Comparison of ENCODE assay signal across 44 mouse cellular contexts in the genomic region with DNA sequence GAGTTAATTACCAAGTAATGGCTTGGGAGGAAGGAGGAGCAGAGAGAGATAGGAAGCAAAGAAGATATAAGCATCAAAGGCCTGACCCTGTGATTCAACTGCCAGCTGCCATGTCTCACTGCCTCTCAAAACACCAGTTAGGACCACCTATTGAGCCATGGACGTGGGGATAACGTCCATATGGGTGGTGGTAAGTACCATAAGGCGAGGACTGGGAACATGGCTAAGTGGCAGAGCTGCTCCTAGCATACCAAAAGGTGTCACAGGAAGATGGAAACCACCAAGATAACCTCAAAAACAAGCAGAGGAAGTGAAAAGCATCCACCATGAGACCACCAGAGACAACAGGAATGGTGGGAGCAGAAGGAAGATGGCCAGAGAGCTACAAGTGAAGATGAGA. TPM values are rescaled to one million over a fixed set of nuclear protein-coding genes. Genes with fewer than 3 reads are reported as not detected.
"Had no signal": no experiment of that assay in that cellular context is flagged by ENCODE, and none has a peak within 500 bp of the region (broad histone marks: within the 10 kb centered on the region; RNA-seq: fewer than 3 reads in every experiment).

No protein-coding gene starts in this region.

- DNase-seq: left cerebral cortex, postnatal 4 days; liver; liver, embryonic 13.5 days; liver, postnatal 0 days; lung, adult 18-20 months; lung, adult 2 months; lung, embryonic 14.5 days; lung, postnatal 14 days; lung, postnatal 36 days; lung, postnatal 4 days; midbrain, embryonic 14.5 days had no signal

- H3K4me3 ChIP-seq: limb, embryonic 10.5 days; limb, embryonic 12.5 days; limb, embryonic 13.5 days; limb, embryonic 15.5 days; liver, embryonic 12.5 days; liver, embryonic 13.5 days; liver, embryonic 15.5 days; lung, embryonic 15.5 days; megakaryocyte, embryonic 14.5 days; midbrain, embryonic 10.5 days; midbrain, embryonic 12.5 days; midbrain, embryonic 13.5 days; midbrain, embryonic 15.5 days; neural tube, embryonic 12.5 days; neural tube, embryonic 13.5 days had no signal

- H3K4me2 ChIP-seq: limb, embryonic 12.5 days; limb, embryonic 13.5 days; limb, embryonic 15.5 days; liver, embryonic 11.5 days; liver, embryonic 12.5 days; liver, embryonic 13.5 days; liver, embryonic 15.5 days; lung, embryonic 14.5 days; lung, embryonic 15.5 days; midbrain, embryonic 11.5 days; midbrain, embryonic 12.5 days; midbrain, embryonic 13.5 days; midbrain, embryonic 15.5 days; neural tube, embryonic 12.5 days; neural tube, embryonic 13.5 days had no signal

- H3K4me1 ChIP-seq: limb, embryonic 10.5 days; limb, embryonic 12.5 days; limb, embryonic 13.5 days; midbrain, embryonic 10.5 days; midbrain, embryonic 12.5 days; midbrain, embryonic 13.5 days; midbrain, embryonic 15.5 days; neural tube, embryonic 12.5 days; neural tube, embryonic 13.5 days had no signal

- H3K27me3 ChIP-seq: limb, embryonic 12.5 days; limb, embryonic 13.5 days; limb, embryonic 15.5 days; liver, embryonic 12.5 days; liver, embryonic 13.5 days; liver, embryonic 15.5 days; lung, embryonic 15.5 days; megakaryocyte, embryonic 14.5 days; midbrain, embryonic 12.5 days; midbrain, embryonic 13.5 days; midbrain, embryonic 15.5 days; neural tube, embryonic 12.5 days; neural tube, embryonic 13.5 days had no signal

- H3K9ac ChIP-seq: limb, embryonic 12.5 days; limb, embryonic 13.5 days; limb, embryonic 15.5 days; liver, embryonic 12.5 days; liver, embryonic 13.5 days; liver, embryonic 14.5 days; liver, embryonic 15.5 days; liver, postnatal 0 days; lung, embryonic 14.5 days; lung, embryonic 15.5 days; midbrain, embryonic 12.5 days; midbrain, embryonic 13.5 days; midbrain, embryonic 15.5 days; neural tube, embryonic 12.5 days; neural tube, embryonic 13.5 days had no signal

- H3K9me3 ChIP-seq: limb, embryonic 10.5 days; limb, embryonic 12.5 days; limb, embryonic 13.5 days; limb, embryonic 15.5 days; liver, embryonic 12.5 days; liver, embryonic 13.5 days; liver, embryonic 15.5 days; lung, embryonic 15.5 days; megakaryocyte, embryonic 14.5 days; midbrain, embryonic 10.5 days; midbrain, embryonic 12.5 days; midbrain, embryonic 13.5 days; midbrain, embryonic 15.5 days; neural tube, embryonic 12.5 days; neural tube, embryonic 13.5 days had no signal

- H3K27ac ChIP-seq: limb, embryonic 10.5 days; limb, embryonic 12.5 days; limb, embryonic 13.5 days; limb, embryonic 15.5 days; liver, embryonic 12.5 days; liver, embryonic 13.5 days; liver, embryonic 14.5 days; liver, embryonic 15.5 days; lung, embryonic 15.5 days; macrophage; midbrain, embryonic 10.5 days; midbrain, embryonic 13.5 days; midbrain, embryonic 15.5 days; neural tube, embryonic 12.5 days; neural tube, embryonic 13.5 days had no signal

RNA-seq across cellular contexts. Expression of gene Olfr1373, which starts 18.2 kb away (rescaled TPM):
- total RNA-seq: left cerebral cortex, postnatal 10 days; left cerebral cortex, postnatal 14 days; left cerebral cortex, postnatal 25 days; left cerebral cortex, postnatal 36 days; left cerebral cortex, postnatal 4 days; liver, adult 2 months; megakaryocyte-erythroid progenitor cell, adult 5-6 weeks; midbrain, postnatal 0 days; monocyte, adult 5-6 weeks had no signal
- polyA plus RNA-seq: limb, embryonic 10.5 days; limb, embryonic 11.5 days; limb, embryonic 12.5 days; limb, embryonic 13.5 days; limb, embryonic 14.5 days; limb, embryonic 15.5 days; liver, adult 2 months; liver, embryonic 11.5 days; liver, embryonic 12.5 days; liver, embryonic 13.5 days; liver, embryonic 14.5 days; liver, embryonic 15.5 days; liver, embryonic 16.5 days; liver, postnatal 0 days; lung, adult 2 months; lung, embryonic 14.5 days; lung, embryonic 15.5 days; lung, embryonic 16.5 days; lung, postnatal 0 days; macrophage; midbrain, embryonic 10.5 days; midbrain, embryonic 11.5 days; midbrain, embryonic 12.5 days; midbrain, embryonic 13.5 days; midbrain, embryonic 14.5 days; midbrain, embryonic 15.5 days; midbrain, embryonic 16.5 days; midbrain, postnatal 0 days; neural tube, embryonic 11.5 days; neural tube, embryonic 12.5 days; neural tube, embryonic 13.5 days had no signal
